Mouse (Mus musculus): ENCODE results near the gene Proser3.
"Not testable (repeated sequence)": the region's sequence is repeated elsewhere in the genome, so short reads cannot be mapped to it uniquely, and the experiment has no call there.

Gene Proser3

GRCm38 (mm10) chr7:30544327-30544726, 7.8 kb downstream of the Proser3 start:
- no peak for DNase-seq (ENCODE audit: low spot score)

DNA sequence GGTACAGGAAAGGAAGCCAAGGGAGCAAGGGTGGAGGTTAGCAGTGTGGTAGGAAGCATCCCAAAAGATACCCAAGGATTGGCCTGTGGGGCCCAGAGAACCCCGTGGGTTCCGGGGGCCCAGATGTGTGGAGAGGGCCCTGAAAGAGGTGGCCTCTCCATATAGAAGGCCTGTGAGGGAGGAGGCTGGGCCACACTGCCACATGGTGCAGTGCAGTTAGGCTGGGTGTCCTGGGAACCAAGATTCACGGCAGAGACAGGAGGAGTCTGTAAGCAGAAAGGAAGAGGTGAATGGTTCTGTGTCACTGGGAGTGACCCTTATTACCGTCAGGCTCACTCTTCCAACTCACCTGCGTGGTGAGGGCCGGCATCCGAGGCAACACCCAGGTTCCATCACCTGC, 11.5 kb downstream of the Proser3 start:
- DNase-seq (ENCODE audit: low spot score): no peak

DNA sequence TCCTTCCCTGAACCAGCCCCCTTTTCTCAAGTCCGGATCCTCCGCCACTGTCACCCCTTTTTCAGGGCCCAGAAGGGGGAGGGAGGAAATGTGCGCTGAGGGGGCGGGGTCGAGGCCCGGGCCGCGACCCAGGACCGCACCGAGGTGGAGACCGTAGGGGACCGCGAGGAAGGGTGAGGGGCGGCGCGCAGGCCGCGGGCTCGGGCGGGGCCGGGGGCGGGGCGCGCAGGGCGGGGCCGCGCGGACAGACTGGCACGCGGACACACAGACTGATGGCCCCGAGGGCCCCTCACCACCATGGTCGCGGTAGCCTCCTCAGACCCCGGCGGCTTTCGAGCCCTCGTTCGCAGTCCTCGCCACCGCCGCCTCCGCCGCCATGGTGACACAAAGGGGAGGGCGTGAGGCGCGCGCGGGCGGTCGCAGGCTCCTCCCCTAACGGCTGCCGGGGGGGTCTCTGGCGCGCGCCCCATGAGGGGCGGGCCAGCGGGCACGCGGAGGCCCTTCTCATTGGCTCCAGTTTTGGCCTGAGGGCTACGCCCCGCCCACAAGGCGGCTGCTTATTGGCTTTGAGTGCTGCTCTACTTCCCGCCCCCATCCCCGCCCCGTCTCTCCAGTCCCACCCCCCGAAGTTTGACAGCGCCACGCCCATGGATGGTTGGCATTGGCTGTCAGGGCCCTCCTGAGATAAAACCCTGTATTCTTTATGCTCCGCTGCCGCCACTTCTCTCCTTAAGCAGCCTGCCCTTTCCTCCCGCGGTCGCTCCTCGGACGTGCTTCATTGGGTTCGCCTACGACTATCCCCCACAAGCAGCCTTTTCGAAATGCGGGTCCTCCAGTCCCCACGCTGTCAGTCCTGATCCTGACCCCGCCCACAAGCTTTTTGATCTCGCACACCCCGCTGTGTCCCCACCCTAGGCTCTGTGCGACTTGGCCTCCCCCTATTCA, 17.2 kb downstream of the Proser3 start, which contains the start of gene Arhgap33:
TSS of gene Arhgap33 (minus strand) at position 428 of the 945 bp plus-strand sequence.
- peak; percentile 91 for DNase-seq (ENCODE audit: low spot score)

- no peak for DNase-seq (ENCODE audit: low spot score)
Observed at GRCm38 (mm10) chr7:30533941-30534632, 18.0 kb downstream of the Proser3 start.

- no peak for DNase-seq (ENCODE audit: low spot score)
Observed at GRCm38 (mm10) chr7:30532931-30533330, 19.2 kb downstream of the Proser3 start.

GRCm38 (mm10) chr7:30531291-30531815, 20.7 kb downstream of the Proser3 start:
- DNase-seq (ENCODE audit: low spot score): no peak

DNA sequence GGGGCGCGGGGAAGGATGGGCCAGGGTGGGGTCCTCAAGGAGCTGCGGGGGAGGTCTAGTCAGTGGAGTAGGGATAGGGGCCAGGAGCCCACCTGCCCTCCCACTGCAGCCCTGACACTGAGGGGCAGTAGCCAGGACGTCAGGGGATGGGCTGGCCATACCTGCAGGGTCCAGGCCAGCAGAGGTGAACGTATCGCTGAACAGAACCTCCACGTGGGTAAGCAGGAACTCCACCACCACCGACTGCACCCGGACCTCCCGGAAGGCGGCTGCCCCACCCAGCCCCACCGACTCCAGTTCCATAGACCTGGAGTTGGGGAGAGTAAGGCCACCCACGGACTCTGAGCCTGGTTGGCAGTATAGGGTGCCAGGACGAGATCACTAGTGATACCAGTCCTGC, 25.1 kb downstream of the Proser3 start:
- no peak for DNase-seq (ENCODE audit: low spot score)

- DNase-seq (ENCODE audit: low spot score): no peak
Observed at GRCm38 (mm10) chr7:30526399-30526798, 25.7 kb downstream of the Proser3 start.

- DNase-seq (ENCODE audit: low spot score): no peak
Observed at GRCm38 (mm10) chr7:30525954-30526353, 26.1 kb downstream of the Proser3 start.

GRCm38 (mm10) chr7:30524487-30524886, 27.6 kb downstream of the Proser3 start:
- no peak for DNase-seq (ENCODE audit: low spot score)

DNA sequence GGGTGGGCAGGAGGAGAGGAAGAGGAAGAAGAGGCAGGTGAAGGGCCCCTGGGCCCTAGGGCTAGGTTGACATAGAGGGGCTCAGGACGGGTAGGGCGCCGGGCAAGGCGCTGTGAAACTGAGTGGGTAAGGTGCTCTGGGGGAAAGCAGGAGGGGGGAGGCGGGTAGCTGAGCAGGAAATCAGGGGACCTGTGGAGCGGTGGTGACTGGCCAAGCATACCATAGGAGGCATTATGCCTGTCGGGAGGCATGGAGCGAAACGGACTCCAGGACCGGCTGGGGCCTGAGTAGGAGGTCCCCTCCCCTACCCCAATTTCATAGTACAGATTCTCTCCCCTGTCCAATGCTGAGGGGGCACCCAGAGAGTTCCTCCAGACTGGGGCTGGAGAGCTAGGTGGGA, 29.2 kb downstream of the Proser3 start:
- DNase-seq (ENCODE audit: low spot score): no peak

GRCm38 (mm10) chr7:30520856-30521255, 31.2 kb downstream of the Proser3 start:
- no peak for DNase-seq (ENCODE audit: low spot score)

GRCm38 (mm10) chr7:30520396-30520795, 31.7 kb downstream of the Proser3 start:
- DNase-seq (ENCODE audit: low spot score): no peak

- DNase-seq (ENCODE audit: low spot score): no peak
Observed at GRCm38 (mm10) chr7:30518325-30518724, 33.8 kb downstream of the Proser3 start.

DNA sequence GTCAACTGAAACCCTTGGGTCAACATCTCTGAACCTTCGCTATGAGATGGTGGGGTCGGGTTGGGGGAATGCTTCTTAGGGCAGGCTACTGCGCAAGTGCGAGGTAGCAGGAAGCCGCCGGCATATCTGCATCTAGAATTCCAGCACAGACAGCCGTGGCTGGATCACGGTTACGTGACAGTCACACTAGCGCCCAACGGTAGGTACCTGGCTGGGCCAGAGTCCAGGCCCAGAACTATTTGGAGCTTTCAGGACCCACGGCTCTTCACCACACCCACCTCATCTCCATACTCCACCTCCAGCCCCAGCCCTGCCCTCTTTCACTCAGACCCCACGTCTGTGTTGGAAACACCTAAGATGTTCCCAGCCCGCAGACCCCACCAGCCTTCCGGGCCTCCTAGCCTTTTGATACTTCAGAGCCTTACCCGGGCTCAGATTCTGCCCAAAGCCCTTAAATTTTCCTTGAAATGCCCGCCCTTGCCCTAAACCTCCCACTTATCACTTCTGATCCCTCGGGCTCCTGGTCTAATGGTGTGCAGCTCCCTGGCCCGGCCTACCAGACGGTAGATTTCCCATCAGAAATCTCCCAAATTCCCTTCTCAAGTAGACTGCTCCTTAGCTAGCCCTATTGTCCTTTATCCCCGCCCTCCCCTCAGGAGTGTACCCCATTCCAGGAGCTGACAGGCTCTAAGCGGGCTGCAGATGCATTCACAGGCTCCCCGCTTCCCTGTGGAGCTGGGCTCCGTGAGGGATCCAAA, 36.9 kb downstream of the Proser3 start:
- DNase-seq (ENCODE audit: low spot score): no peak

DNA sequence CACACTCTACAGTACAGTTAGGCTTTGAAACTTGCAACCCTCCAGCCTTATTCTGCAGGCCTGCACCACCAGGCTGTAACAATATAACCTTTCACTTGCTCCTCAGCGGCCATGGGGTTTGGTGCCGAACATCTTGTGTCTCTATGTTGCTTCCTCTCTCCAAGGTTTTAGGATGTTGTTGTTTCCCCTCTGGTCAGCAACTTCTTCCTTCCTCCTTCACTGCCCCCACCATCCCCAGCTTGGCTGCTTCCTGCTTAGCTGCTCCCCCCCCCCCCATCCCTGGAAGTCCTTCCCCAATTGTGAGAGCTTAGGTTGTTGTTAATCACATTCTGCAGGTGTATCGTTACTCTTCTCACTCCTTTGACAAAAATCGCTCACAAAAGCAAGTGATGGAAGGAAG, 44.0 kb downstream of the Proser3 start:
- no peak for DNase-seq (ENCODE audit: low spot score)

DNA sequence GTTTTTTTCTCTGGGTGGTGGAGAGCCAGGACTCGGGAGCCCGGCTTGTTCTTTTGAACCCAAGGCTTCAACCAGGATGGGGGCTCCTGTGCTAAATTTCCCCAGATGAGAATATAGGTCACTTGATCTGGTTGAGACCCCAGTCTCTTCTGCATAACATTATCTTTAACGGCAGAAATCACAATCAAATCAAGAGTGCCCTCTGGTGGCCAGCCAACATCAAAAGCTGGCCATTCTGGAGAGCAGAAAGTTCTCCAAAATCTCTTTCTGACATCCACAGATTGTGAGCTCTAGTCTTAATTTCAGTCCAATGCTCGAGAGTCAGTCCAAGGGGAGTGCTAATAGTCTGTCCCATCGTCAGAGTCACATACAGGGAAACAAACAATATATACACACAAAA, 50.9 kb downstream of the Proser3 start:
- DNase-seq (ENCODE audit: low spot score): not testable (repeated sequence)

DNA sequence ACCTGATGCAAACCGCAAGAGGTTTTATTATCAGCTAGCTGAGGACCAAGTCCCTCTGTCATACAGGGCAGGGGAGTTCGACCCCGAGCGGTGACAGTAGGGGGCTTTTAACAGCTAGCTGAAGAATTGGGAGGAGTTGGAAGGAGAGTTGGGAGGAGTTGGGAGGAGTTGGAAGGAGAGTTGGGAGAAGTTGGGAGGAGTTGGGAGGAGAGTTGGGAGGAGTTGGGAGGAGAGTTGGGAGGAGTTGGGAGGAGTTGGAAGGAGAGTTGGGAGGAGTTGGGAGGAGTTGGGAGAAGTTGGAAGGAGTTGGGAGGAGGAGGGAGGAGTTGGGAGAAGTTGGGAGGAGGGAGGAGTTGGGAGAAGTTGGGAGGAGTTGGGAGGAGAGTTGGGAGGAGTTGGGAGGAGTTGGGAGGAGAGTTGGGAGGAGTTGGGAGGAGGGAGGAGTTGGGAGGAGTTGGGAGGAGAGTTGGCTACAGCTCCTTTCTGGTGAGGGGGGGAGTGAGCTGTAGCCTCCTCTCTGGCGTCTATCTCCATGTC, 56.5 kb downstream of the Proser3 start:
- DNase-seq (ENCODE audit: low spot score): not testable (repeated sequence)

DNA sequence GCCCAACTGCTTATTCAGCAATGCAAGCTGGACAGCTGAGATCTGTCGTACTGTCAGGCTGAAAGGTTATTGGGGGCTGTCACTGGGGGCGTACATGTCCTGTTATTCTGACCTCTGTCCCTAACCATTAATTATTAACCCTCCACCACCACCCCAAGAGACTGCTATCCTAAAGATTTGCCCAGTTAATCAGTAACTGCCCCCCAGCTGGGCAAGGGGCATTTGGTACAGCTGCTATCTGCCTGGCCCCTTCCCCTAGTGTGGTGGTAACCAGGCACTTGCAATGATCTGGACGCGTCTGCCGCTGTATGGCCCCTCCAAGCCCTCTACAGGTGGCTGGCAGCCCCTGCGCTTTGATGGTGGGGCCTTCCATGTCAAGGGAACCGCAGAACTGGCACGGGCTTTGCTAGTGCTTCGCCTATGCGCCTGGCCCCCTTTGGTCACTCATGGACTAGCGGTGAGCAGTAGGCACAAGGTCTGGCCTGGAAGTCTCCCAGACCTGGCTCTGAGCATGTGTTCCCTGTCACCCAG, 58.6 kb downstream of the Proser3 start, which contains the start of gene Prodh2:
TSS of gene Prodh2 (plus strand) at position 222 of the 531 bp plus-strand sequence.
- DNase-seq (ENCODE audit: low spot score): no peak

DNA sequence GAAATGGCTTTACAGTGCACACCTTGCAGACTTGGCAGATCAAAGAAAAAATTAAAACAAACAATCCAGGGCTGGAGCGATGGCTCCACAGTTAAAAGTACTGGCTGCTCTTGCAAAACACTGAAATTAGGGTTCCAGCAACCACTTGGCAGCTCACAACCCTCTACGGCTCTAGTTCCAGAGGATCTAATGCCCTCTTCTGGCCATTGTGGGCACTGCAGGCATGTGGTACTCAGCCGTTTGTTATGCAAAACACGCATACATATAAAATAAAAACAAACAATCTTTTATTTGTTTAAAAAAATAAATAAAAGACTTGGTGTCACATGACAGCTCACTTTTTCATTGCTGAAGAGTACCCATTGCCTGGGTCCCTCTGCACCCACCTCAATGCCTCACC, 59.3 kb downstream of the Proser3 start:
- peak; percentile 59 for DNase-seq (ENCODE audit: low spot score)

DNA sequence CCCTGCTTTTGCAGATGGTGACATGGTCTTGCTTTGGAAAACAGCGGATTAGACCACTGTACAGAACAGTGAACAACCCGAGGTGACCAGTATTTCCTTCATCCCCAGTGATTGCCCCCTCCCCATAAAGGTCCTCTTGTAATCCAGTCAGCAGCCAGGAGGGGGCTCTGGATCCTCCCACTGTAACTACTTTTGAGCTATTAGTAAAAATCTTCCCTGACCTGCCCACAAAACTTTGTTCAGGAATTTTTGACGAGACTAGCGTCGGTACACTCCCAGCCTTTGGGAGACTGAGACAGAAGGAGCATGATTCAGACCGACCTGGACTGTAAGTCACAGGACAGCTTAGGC, 61.2 kb downstream of the Proser3 start:
- no peak for DNase-seq (ENCODE audit: low spot score)

Data from spleen, adult 12 weeks (tissue).